Mouse (Mus musculus) adrenal gland, postnatal 14 days (tissue): ENCODE measurements at regions not wholly inside any gene's neighbourhood (a gene's known extent, or its start where the extent isn't known, plus 50 kb on each side); places are given as distances from the start of the nearest gene placed in this dataset.
A peak's percentile ranks its signal among the peaks of the same experiment; 100 is the strongest.

Experiments used
- DNase-seq: peaks from one replicate; pipeline ENCODE4 v3.0.0; 2021; ENCODE audit warnings: mixed read lengths

DNA sequence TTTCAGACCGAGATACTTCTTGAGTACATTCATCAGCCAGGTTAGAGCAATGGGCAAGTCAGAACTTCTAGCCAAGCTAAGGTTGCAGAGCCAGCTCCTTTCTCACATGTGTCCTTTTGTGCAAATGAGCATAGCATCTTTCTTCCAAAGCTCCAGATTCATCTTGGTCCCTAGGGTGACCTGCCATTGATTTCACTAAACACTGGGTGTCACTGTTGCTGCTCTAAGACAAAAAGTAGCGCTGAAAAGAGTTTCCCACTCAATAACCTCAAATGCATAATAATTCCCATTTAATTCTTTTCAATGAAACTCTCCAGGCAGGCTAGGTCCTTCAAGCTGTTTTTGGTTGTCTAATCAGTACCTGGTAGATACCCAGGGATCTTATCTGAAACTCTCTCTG is 688.6 kb upstream of the BB014433 start:
- DNase-seq, result no peak

GRCm38 (mm10) chr8:15731324-15731723 is 685.4 kb upstream of the BB014433 start:
- DNase-seq, result no peak

DNA sequence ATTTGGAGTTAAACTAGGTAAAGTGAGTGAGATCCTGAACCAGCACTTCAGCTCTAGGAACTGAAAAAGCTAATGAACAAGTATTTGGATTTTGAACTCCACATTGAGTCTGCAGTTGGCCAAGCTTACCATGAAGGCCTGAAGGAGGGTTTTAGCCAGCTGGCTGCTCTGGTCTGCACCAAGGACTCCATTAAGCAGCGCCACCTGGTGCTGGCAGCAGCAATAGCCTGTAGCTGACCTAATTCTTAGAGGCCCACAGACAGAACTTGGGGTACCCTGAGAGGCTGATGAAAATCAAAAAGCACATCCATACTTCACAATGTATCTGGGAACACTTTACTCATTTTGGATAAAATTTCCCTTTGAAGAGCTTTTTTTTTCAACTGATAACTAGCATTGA is 683.2 kb upstream of the BB014433 start:
- peak; percentile 71 for DNase-seq

- DNase-seq, result no peak
These were observed 680.4 kb upstream of the BB014433 start for GRCm38 (mm10) chr8:15726310-15726709.
